Mouse (Mus musculus) right cerebral cortex, postnatal 36 days (tissue): ENCODE data around the gene Prkaca.

ENCODE experiments used
- DNase-seq, 2 experiments: peaks; one replicate each; pipeline ENCODE4 v3.0.0; 2022; ENCODE audit warnings: low spot score in 2 of 2, mixed read lengths in 1 of 2

Prkaca gene

GRCm38 (mm10) chr8:83972150-83973120 lies at the start of gene Prkaca:
Gene Prkaca (plus strand): TSS chr8:83972993.
- peak; percentile 99 to 100 for DNase-seq

GRCm38 (mm10) chr8:83924585-83924984 lies 48.2 kb upstream of the Prkaca start:
- DNase-seq = no peak

- DNase-seq = no peak
These were observed 46.5 kb upstream of the Prkaca start for GRCm38 (mm10) chr8:83926266-83926665.

DNA sequence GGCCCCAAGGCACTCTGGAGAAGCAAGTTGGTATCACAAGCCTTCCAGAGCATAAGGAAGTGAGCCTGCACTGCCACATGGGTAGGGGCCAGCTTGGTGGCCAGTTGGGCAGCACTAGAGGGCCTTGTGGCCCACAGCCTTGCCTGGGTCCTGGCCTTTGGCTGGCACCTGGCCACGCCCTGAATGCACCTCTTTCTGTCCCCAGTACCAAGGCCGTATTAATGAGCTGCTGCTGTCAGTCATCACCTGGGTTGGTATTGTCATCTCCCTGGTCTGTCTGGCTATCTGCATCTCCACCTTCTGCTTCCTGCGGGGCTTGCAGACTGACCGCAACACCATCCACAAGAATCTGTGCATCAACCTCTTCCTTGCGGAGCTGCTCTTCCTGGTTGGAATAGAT lies 38.6 kb upstream of the Prkaca start:
- no peak for DNase-seq

- no peak for DNase-seq
These were observed 37.8 kb upstream of the Prkaca start for GRCm38 (mm10) chr8:83934994-83935393.

DNA sequence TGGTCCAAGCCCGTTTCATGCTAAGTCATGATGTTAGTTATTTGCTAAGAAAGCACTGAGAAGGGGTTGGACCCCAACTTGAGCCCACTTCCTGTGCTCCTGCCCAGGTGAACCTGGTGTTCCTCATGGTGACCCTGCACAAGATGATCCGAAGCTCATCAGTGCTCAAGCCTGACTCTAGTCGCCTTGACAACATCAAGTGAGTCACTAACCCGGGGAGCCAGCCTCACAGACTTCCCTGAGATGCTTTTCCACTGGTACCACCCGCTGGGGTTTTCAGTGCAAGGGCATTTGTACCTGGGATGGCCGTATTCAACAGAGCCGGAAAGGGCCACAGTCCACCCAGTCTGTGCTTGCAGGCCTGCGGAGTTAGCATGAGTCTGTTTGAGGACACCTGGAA lies 37.4 kb upstream of the Prkaca start:
- no peak for DNase-seq

DNA sequence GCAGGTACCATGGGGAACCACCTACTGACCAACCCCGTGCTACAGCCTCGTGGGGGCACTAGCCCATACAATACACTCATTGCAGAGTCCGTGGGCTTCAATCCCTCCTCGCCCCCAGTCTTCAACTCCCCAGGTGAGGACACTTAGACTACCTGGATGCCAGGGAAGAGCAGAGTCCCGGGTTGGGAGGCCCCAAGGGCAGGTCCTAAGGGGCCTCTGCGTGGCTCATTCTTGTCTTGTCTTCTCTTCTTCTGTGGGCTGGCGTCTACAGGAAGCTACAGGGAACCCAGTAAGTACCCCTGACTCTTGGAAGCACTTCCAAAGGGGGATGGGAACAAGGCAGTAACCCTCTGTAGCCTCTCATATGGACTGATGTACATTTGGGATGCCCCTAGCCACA lies 35.1 kb upstream of the Prkaca start:
- DNase-seq = no peak

- no peak for DNase-seq
These were observed 34.5 kb upstream of the Prkaca start for GRCm38 (mm10) chr8:83938330-83938729.

DNA sequence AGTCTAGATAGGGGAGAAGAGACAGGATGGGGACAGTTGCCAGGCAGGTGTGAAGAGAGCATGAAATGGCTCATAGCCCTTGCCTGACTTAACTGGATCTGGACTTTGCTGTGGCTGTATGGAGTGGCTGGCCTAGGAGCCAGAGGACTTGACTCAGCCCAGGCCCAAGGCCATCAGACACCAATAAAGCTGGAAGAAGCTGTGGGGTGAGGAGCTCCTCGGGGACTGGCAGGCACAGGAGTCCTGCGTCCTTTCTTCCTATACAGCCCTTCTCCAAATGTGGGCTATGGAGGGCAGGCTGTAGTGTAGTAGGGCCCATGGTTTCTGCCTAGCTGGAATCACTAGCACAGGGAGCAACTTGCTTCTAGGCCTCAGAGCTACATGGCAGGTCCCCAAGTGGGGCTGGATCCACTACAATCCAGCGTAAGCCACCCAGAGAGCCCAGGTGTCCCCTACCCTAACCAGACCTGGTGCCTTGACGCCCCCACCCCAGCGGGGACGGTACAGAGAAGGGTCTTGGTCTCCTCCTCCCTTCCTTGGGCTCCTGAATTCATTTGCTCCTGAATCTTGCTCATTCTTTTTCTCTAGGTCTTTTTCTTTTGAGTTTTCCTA lies 31.6 kb upstream of the Prkaca start:
- no peak for DNase-seq

DNA sequence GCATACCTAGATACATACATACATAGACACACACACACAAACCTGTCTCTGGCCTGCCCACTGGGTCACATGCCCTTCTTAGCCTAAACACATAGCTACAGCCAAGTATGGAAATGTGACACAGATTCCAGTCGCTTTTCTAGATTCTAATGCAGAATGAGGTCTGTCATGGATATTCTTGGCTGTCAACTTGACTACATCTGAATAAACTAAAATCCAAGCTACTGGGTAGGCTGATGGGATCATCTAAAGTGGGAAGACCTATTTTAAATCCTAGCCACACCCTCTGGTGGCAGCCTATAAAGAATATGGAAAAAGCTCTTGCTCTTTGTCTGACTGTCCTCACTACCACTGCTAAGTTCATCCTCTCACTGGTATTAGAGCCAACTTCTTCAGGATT lies 30.3 kb upstream of the Prkaca start:
- DNase-seq = no peak

DNA sequence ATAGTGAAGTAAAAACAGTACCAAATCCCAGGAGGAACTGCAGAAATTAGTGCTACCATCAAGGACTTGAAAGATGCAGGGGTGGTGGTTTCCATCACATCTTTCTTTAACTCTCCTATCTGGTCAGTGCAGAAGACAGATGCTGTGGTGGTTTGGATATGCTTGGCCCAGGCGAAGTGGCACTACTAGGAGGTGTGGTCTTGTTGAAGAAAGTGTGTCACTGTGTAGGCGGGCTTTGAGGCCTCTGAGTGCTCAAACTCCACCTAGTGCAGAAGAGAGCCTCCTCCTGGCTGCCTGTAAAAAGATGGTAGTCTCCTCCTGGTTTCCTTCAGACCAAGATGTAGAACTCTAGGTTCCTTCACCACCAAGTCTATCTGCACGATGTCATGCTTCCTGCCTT lies 27.3 kb upstream of the Prkaca start:
- DNase-seq = no peak

DNA sequence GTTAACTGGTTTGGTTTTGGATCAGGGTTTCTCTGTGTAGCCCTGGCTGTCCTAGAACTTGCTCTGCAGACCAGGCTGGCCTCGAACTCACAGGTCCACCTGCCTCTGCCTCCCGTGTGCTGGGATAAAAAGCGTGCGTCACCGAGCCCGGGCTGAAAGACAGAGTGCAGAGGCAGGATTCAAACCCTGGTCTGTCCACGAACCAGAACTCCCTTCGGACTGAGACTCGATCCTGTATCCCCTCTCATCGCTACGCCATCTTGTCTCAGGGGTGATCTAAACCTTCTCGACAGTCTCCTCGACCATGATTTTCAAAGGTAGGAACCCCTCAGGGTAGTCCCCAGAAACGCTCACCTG lies 18.1 kb upstream of the Prkaca start:
- DNase-seq = no peak

- DNase-seq = peak; percentile 99 to 100
These were observed 17.5 kb upstream of the Prkaca start, which contains the start of the genes Gm10644 and Asf1b for GRCm38 (mm10) chr8:83955106-83955957. Gene Gm10644 (minus strand): TSS chr8:83955205. Gene Asf1b (plus strand): TSS chr8:83955507.

- no peak for DNase-seq
These were observed 16.9 kb upstream of the Prkaca start for GRCm38 (mm10) chr8:83955958-83956218.

GRCm38 (mm10) chr8:83956789-83957188 lies 16.0 kb upstream of the Prkaca start:
- no peak for DNase-seq

GRCm38 (mm10) chr8:83964015-83964765 lies 8.6 kb upstream of the Prkaca start:
- no peak for DNase-seq

GRCm38 (mm10) chr8:83967701-83968100 lies 5.1 kb upstream of the Prkaca start:
- no peak for DNase-seq

- no peak for DNase-seq
These were observed 1.7 kb upstream of the Prkaca start for GRCm38 (mm10) chr8:83971121-83971520.

GRCm38 (mm10) chr8:83971661-83972060 lies 1.1 kb upstream of the Prkaca start:
- no peak for DNase-seq

GRCm38 (mm10) chr8:83973161-83974031 lies 603 bp downstream of the Prkaca start:
- DNase-seq = no peak

GRCm38 (mm10) chr8:83974521-83974920 lies 1.7 kb downstream of the Prkaca start:
- no peak for DNase-seq
